Mouse (Mus musculus) T-helper 2 cell (primary cell): ENCODE measurements around the gene Bcr.

Experiments
- in situ Hi-C: fragments of 300-600 bp; cut with MboI, MseI; formaldehyde crosslinking; loops from one replicate; pipeline ENCODE4 v1.15.1; 2025; ENCODE audit warnings: high pct_unique_total_duplicates

The Bcr gene

DNA sequence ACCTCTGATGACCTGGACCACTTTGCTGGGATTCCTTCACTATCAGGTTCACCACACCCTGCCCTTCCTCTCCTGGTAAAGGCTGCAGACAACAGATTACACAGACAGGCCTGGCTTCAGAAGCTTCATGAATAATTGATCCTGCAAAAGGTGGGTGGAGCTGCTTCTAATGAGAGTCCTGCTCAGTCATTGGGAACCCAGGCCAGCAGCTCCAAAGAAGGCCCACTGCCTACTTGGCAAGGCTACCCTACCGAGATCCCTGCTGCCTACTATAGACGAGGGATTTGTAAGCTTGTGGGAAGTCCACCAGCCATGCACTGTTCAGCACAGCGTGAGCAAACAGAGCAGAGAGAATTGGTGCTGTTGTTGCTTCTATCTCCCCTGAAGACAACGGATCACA lies 4.1 kb upstream of the Bcr start:
- in situ Hi-C loops: loop anchor here (5.0 kb wide), 1 partner anchor 96 kb away; no protein-coding TSS in a partner anchor

DNA sequence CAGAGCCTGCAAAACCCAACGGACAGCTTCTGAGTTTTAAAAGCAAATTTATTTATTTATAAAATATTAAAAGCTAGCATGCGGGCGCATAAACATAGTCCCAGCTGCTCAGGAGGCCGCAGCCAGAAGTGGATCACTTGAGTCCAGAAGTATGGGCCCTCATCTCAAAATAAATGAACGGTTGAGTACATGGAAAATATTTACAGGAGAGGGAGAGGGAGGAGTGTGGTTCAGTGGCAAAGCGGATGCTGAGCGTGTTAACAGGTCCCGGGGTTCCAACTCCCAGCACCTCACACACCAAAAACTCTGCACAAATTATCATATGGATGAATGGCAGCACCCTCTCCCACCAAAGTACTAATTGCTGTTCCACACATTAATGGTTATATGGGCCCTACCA lies 2.1 kb upstream of the Bcr start:
- in situ Hi-C loops: loop anchor here (5.0 kb wide), 1 partner anchor 94 kb away; no protein-coding TSS in a partner anchor

DNA sequence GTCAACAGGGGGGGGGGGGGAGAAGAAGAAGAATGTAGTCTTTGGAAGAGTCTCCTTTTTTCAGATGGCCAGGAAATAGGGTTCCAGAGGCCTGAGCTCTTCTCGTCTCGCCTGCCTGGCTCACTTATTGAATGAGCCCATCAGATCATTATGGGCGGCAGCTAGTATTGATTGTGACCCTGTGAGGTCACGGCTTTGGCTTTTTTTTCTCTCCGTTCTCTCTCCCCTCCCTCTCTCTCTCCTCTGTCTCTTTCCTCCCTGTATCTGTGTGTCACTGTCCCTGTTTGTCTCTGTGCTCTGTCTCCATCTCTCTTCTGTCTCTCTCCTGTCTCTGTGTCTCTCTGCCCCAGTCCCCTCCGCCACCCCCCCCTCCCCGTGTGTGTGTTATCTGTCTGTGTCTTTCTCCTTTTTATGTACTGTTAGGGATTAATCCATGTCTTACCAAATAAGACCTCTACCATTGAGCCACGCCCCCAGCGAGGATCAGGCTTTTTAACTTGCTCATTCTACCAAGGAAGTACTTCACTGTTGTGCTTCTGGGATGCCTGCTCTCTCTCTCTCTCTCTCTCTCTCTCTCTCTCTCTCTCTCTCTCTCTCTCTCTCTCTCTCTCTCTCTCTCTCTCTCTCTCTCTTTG lies 1.5 kb upstream of the Bcr start:
- in situ Hi-C loops: loop anchor here (5.0 kb wide), 1 partner anchor 93 kb away; no protein-coding TSS in a partner anchor

DNA sequence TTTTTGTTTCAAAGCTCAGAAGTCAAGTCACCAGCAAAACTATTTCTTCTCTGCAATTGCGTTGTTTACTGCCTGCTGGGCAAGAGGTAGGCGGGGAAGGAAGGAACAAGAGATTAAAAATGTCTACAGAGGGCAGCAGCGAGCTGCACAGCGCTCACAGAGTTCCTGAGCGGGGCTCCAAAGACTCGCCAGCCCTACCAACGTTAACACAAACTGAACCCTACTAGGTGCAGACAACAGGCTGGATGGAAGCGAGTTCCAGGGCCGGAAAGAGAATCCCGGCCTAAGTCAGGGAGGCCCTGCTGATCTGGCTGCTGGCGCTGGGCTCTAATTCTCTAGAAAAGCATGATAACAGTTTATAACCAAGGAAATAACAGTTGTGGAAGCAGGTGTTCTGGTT lies 996 bp upstream of the Bcr start:
- in situ Hi-C loops: loop anchor here (5.0 kb wide), 1 partner anchor 93 kb away; no protein-coding TSS in a partner anchor

DNA sequence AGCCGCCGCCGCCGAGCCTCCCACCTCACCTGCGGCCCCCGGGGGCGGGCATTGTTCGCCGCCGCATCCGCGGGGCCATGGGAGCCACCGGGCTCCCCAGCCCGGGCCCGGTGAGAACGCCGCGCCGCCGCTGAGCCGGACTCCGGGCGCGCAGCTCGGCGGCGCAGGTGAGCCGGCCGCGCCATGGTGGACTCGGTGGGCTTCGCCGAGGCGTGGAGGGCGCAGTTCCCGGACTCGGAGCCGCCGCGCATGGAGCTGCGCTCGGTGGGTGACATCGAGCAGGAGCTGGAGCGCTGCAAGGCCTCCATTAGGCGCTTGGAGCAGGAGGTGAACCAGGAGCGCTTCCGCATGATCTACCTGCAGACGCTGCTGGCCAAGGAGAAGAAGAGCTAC lies 447 bp downstream of the Bcr start:
- in situ Hi-C loops: loop anchor here (10.0 kb wide), 1 partner anchor 1044 kb away; no protein-coding TSS in a partner anchor

DNA sequence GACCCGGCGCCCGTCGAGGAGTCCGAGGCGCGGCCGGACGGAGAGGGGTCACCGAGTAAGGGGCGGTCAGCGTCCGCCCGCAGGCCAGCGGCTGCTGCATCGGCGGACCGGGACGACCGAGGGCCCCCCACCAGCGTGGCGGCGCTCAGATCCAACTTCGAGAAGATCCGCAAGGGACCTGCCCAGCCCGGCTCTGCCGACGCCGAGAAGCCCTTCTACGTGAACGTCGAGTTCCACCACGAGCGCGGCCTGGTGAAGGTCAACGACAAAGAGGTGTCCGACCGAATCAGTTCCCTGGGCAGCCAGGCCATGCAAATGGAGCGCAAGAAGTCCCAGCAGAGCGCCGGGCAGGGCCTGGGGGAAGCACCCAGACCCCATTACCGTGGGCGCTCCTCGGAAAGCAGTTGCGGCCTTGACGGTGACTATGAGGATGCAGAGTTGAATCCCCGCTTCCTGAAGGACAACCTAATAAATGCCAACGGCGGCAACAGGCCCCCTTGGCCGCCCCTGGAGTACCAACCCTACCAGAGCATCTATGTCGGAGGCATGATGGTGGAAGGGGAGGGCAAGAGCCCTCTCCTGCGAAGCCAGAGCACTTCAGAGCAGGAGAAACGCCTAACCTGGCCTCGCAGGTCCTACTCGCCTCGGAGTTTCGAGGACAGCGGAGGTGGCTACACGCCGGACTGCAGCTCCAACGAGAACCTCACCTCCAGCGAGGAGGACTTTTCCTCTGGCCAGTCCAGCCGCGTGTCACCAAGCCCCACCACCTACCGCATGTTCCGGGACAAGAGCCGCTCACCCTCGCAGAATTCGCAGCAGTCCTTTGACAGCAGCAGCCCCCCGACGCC lies 1.2 kb downstream of the Bcr start:
- in situ Hi-C loops: loop anchor here (10.0 kb wide), 1 partner anchor 1043 kb away; no protein-coding TSS in a partner anchor

DNA sequence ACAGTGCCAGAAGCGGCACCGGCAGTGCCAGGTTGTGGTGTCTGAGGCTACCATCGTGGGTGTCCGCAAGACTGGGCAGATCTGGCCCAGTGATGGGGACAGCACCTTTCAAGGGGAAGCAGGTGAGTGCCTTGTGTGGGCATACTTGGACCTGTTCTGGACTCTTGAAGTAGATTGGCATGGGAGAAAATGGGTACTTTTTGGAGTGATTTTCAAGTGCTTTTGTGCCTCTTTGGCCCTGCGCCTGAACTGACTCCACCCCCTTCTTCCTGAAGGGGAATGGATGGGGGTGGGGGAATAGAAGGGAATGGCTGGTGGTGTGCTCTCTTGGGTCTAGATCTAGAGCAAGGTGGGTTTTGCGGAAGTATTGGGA lies 1.8 kb downstream of the Bcr start:
- in situ Hi-C loops: loop anchor here (10.0 kb wide), 1 partner anchor 1043 kb away; no protein-coding TSS in a partner anchor

DNA sequence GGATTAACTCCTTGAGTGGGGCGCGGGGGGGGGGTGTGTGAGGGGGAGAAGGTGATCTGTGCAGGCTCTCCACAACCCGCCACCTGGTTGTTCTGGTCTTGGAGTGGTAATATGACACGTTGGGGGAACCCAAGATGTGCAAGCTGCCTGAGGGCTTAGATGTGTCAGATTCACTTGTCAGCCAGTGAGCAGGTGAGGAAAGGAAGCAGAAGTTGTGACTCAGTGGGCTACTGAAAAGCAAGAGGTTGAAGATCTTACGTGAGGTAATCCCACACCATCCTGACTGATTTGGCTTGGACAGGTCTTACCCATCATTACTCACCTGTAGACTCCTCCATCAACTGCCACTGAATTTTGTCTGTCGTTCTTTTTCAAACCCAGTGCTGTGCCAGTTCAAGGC lies 2.2 kb downstream of the Bcr start:
- in situ Hi-C loops: loop anchor here (10.0 kb wide), 1 partner anchor 1042 kb away; no protein-coding TSS in a partner anchor

DNA sequence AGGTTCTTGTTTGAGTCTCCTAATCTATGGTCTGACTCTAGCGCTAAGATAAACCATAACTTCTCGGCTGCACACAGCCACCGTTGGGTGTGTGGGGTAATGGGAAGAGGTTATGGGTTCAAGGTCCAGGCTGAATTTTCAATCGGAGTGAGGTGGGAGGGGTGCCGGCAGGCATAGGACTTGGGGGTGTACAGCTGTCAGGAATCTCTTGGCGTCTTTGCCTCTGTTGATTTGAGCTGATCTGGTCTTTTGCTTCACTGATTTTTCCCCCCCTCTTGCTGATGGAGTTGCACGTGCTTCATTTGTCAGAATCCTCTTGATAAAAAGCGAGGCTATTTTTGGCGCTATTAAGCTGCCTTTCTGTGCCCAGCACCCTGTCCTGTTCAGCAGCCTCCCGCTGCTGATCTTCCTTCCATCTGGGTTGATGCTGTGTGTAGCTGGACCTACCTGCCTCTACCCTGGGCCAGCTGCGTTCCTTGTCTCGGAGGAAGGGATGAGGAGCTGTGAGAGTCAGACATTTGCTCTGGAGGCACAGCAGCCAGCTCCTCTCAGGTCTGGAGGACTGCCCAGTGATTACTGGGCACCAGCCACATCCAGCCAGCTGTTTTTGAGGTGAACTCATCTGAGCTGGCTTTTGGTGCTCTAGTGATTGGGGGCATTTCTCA lies 3.0 kb downstream of the Bcr start:
- in situ Hi-C loops: loop anchor here (10.0 kb wide), 1 partner anchor 1041 kb away; no protein-coding TSS in a partner anchor

DNA sequence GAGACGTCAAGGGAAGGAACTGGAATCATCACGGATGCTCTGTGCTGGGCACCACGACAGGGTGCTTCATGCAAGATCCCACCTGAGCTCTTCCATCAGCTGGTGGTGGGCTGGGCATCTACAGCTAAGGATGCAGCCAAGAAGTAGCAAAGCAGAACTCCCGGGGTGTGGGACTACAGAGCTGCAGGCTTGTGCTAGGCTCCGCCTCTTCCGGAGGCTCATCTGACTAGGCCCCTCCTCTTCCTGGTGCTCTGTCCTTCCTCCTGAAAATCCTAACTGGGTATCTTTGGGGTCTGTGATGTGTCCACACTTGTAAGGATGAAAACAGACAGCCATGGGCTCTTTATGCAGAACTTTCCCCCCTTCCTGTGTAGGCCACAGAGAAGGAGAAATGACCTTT lies 5.3 kb downstream of the Bcr start:
- in situ Hi-C loops: loop anchor here (10.0 kb wide), 1 partner anchor 1039 kb away; no protein-coding TSS in a partner anchor

DNA sequence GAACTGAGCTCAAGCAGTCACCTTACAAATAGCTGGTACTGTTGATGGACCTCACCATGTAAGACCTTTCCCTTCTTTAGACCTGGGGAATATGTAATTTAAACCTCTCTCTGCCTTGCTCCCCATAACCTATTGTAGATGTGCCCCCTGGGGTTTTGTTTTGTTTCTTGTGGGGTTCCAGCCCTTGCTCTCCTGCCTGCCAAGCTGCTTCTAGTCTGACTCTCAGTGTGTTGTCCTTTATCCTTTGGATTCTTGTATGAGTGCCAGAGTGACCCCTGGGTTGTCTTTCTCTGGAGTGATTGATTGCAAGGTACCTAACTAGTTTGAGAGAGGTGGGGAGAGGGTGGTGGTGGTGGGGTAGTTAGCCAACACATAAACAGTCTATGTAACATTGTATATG lies 7.1 kb downstream of the Bcr start:
- in situ Hi-C loops: loop anchor here (10.0 kb wide), 1 partner anchor 1037 kb away; no protein-coding TSS in a partner anchor

DNA sequence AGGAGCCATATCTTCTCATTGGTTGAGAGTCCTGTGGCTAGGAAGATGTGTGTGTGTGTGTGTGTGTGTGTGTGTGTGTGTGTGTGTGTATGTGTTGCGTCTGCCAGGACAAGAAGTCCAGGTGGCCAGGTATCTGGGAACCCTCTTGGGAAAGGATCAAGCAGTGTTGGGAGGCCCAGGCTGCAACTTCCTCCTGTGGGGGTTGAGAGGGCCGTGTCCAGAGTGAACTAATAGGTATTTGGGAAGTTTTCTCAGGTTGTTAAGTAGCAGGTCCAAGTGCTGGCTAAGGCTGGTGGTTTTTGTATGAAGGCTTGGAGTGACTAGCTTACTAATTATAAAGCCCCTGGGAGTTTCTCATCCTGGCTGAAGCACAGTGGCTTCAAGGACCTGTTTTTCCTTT lies 7.7 kb downstream of the Bcr start:
- in situ Hi-C loops: loop anchor here (10.0 kb wide), 1 partner anchor 1037 kb away; no protein-coding TSS in a partner anchor

DNA sequence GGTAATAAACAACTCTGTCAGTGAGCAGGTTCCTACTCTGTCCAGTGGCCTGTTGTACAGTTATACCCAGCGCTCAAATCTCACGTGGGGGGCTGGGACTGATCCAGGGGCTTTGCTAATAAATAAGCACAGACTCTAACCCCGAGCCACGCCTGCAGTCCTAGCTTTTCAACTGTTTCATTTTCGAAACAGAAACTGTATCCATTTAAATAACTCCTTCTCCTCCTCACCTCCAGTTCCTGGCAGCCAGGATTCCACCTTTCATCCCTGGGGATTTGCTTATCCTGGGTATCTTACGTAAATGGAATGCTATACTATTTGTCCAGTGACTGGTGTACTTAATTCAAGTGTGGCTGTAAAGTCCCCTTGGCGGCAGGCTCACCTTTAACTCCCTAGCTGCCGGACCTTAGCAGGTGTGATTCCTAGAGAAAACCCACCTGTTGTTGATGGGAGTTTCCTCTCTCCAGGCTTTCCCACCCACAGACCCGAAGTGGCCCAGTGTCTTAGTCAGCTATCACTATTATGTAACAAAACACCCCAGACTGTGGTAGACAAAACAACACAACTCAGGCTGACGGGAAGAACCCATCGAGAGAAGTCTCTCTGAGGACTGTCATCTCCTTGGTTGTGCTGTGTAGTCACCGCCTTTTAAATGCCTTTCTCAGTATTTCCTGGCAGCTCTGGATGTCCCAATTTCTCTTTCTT lies 8.4 kb downstream of the Bcr start:
- in situ Hi-C loops: loop anchor here (10.0 kb wide), 1 partner anchor 1036 kb away; no protein-coding TSS in a partner anchor

DNA sequence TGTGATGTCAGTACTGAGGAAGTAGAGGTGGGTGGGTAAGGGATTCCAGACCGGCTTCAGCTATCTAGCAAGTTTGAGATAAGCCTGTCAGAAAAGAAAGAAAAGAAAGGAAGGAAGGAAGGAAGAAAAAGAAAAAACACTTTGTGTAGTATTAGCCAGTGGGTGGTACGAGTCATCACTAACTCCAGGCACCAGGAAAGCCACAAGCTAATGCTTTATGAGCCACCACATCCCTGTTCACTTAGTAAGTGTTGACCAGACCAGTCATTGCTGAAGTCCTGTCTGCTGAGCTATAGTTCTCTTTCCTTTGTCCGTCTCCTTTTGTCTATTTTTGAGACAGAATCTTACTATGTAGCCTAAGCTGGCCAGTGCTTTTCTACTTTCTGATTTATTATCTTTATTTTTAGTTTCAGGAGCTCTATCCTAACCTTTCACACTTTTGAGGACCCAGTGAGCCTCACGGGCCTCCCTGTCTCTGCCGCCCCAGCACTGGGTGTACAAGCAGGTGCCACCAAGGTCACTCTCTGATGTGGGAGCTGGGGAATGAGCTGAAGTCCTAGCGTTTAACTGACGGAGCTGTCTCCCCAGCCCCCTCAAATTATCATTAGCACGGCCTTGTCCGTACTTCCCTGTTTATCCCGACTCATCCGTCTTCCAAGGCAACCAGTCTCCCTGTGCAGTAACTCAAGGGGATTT lies 10.0 kb downstream of the Bcr start:
- in situ Hi-C loops: no loop called here

DNA sequence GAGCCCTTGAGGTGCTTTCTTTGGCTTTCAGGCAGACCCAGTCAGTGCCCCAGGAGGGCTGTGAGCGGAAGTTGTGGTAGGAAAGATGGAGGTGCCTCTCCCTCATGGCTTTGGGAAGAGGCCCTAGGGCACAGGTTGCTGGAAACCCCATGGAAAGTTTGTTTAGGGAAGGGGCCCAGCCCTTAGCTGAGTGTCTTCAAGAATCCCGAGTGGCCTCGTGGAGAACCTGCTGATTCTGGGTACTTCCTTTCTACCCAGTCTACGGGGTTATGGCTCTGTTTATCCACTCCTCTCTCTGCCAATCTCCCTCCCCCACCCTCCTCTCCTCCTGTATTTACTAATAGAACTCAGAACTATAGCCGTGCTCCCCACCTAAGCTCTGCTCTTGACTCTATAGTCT lies 15.3 kb downstream of the Bcr start:
- in situ Hi-C loops: no loop called here

DNA sequence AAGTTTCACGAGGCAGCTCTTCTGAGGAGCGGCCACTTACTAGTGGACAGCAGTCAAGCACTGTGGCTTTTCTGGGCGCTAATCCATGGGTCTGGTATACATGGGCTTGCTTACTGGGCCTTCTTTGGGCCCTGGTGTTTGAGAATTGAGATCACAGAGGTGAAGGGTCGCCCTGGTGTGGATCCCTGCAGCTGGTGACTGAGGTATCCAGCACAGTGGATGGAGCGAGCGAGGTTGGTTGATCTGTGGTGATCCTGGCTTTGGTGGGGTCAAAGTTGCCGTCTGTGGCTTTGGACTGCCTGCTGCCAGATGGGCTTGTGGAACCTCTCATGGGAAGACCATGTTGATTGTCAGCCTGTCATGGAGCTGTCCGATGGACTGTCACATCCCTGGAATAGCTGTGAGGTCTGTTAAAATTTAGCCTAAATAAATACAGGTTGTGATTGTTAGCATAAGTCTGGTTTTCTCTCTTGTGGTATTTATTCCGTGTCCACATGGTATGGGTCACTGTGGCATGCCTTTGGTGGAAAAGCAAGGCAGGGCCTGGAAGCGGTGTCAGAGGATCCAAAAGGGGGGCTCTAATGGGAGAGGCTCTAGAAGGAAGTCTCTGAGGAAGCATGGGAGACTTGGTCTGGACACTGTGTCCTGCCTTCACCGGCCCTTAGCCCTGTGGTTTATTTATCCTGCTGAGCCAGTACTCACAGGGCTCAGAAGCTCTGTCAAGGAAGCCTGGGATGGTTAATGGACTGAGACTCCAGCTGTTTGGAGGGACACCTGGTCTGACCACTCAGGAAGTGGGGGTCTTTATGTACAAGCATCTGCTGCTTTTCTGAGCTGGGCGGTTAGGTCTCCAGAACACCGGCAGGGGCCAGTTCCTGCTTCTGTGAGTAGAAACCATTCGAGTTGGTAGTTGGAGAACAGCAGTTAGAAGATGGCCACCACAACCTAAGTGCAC lies 18.1 kb downstream of the Bcr start:
- in situ Hi-C loops: no loop called here

DNA sequence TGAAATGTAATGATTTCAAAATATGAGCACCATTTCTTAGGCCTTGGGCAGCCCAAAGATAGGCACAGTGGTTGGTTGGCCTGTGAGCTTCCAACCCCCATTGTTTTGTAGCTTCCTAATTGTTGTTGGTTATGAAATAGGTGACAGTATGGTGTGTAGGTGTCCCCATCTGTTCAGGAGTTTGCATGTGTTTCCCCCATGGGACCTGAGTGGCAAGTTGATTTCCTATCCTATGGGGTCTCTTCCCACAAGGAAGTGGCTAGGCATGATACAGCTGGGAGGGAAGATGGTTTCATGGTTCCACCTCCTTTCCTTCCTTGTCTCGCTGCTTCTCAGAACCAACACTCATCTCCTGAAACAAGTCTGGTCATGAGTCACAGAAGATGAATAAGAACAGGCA lies 24.9 kb downstream of the Bcr start:
- in situ Hi-C loops: no loop called here

DNA sequence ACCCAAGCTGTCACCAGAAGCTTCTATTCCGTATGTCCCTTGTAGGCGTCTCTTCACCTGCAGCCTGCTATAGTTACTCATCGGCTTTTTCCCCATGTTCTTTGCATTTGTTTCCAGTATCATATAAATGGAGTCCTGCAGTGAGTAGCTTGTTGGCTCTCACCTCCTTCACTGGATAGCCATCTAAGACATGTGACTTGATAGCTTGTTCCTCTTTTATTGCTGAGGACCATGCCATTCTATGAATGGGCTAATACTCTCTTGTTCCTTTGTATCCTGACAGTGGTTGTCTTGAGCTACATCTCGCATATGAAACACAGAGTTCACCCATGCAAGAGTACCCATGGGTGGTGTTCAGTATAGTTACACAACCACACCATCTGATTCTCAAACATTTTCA lies 28.1 kb downstream of the Bcr start:
- in situ Hi-C loops: no loop called here

DNA sequence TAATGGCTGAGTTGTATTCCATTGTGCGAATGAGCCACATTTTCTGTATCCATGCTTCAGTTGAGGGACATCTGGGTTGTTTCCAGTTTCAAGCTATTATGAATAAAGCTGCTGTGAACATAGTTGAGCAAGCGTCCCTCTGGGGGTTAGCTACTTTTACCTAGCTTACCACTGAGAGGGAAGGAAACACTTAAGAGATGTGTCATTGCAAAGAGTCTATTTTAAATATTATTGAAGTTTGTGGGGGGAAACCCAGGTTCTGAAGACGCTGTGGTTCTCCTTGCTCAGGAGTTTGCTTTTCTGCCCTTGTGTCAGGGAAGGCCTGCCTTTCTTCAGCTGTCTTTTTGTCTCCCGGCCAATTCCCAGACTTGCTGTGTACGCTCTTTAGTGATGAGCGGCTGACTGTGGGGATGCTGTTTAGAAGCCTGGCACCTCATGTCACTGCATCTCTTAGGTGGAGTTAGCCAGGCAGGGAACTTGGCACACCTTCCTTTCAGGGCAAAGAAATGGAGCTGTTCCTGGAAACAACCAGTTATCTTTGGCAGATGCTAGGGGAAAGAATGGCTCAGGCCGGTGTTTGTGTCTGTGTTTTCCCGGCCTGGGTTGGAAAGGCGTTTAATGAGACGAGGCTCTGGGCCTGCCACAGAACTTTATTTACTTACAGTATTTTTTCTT lies 31.2 kb downstream of the Bcr start:
- in situ Hi-C loops: loop anchor here (10.0 kb wide), 1 partner anchor 697 kb away; no protein-coding TSS in a partner anchor
